Mouse (Mus musculus): ENCODE measurements around the gene Pax2. TPM values are rescaled to one million over a fixed set of nuclear protein-coding genes. Genes with fewer than 3 reads are reported as not detected.

The Pax2 gene
- total RNA-seq, 2 experiments from 2014 or later = 0.23 to 0.42 TPM

GRCm38 (mm10) chr19:44747471-44747870 is 8.4 kb upstream of the Pax2 start:
- DNase-seq (ENCODE audit: low spot score in 2 of 2) = no peak

GRCm38 (mm10) chr19:44748271-44748670 is 7.6 kb upstream of the Pax2 start:
- no peak for DNase-seq (ENCODE audit: low spot score in 2 of 2)

GRCm38 (mm10) chr19:44749061-44749990 is 6.5 kb upstream of the Pax2 start:
- DNase-seq (ENCODE audit: low spot score in 2 of 2) = no peak

- no peak for DNase-seq (ENCODE audit: low spot score in 2 of 2)
Measured at GRCm38 (mm10) chr19:44750051-44751041, 5.5 kb upstream of the Pax2 start.

GRCm38 (mm10) chr19:44751042-44751441 is 4.8 kb upstream of the Pax2 start:
- no peak for DNase-seq (ENCODE audit: low spot score in 2 of 2)

GRCm38 (mm10) chr19:44751551-44751950 is 4.3 kb upstream of the Pax2 start:
- no peak for DNase-seq (ENCODE audit: low spot score in 2 of 2)

GRCm38 (mm10) chr19:44752056-44752940 is 3.5 kb upstream of the Pax2 start:
- no peak for DNase-seq (ENCODE audit: low spot score in 2 of 2)

- no peak for DNase-seq (ENCODE audit: low spot score in 2 of 2)
Measured at GRCm38 (mm10) chr19:44753361-44753760, 2.5 kb upstream of the Pax2 start.

GRCm38 (mm10) chr19:44754461-44755377 is 1.1 kb upstream of the Pax2 start:
- no peak for DNase-seq (ENCODE audit: low spot score in 2 of 2)

GRCm38 (mm10) chr19:44755378-44755692 is 510 bp upstream of the Pax2 start:
- DNase-seq (ENCODE audit: low spot score in 2 of 2) = no peak

- DNase-seq (ENCODE audit: low spot score in 2 of 2) = no peak
Measured at GRCm38 (mm10) chr19:44756421-44757230, 781 bp downstream of the Pax2 start.

GRCm38 (mm10) chr19:44757231-44757871 is 1.5 kb downstream of the Pax2 start:
- DNase-seq (ENCODE audit: low spot score in 2 of 2) = no peak

GRCm38 (mm10) chr19:44758846-44759245 is 3.0 kb downstream of the Pax2 start:
- no peak for DNase-seq (ENCODE audit: low spot score in 2 of 2)

- no peak for DNase-seq (ENCODE audit: low spot score in 2 of 2)
Measured at GRCm38 (mm10) chr19:44759531-44760118, 3.8 kb downstream of the Pax2 start.

- DNase-seq (ENCODE audit: low spot score in 2 of 2) = no peak
Measured at GRCm38 (mm10) chr19:44760259-44761131, 4.7 kb downstream of the Pax2 start.

GRCm38 (mm10) chr19:44762121-44762621 is 6.3 kb downstream of the Pax2 start:
- DNase-seq (ENCODE audit: low spot score in 2 of 2) = no peak

All from left cerebral cortex, adult 18-20 months (tissue).